Mouse (Mus musculus) fibroblast of lung, adult 2 months (primary cell): ENCODE results near the gene Napa.

ENCODE experiments used
- DNase-seq: peaks from one replicate; pipeline ENCODE4 v3.0.0-alpha.2; 2011; ENCODE audit warnings: low read depth

The Napa gene

GRCm38 (mm10) chr7:16098021-16099017, at the start of gene Napa:
Napa (plus strand) TSS chr7:16098458.
- DNase-seq, result peak; percentile 100

DNA sequence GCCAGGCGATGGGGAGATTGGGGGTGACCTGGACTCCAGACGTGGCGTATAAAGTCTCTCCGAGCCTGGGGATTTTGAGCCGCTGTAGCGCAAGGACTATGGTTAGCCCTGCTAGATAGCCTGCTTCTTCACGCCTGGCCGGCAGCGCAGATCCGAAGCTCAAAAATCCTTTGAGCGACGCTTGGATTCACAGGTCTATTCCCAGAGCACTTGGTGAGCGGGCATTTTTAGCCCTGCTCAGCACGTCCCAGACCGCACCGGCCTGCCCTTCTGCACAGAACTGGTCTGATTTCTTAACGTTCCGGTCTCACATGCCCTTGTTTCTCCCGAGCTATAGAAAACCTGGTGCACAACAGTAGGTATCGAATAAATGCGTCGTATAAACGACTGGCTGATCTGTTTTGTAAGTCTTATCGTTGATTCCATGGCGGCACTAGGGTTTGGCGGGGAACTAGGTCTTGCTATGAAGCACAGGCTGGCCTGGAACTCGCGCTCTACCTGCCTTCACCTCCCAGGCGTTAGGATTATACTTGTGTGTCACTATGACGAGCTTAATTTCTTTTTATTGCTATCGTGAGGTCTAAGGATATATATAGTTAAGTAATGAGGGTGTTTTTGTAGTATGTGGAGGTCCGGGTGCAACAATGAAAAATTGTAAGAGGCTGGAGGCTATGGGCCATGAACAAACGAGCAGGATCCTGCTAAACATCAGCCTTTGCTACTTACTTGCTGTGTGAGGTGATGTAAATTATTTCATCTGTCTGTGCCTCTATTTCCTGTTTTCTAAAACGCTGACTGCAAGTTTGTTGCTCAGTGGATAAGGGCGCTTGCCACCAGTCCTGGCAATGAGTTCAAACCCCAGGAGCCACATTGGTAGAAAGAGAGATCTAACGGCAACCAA, 49.3 kb upstream of the Napa start:
- DNase-seq, result no peak

- no peak for DNase-seq
Measured at GRCm38 (mm10) chr7:16049576-16049915, 48.7 kb upstream of the Napa start.

GRCm38 (mm10) chr7:16050600-16050999, 47.7 kb upstream of the Napa start:
- no peak for DNase-seq

- DNase-seq, result no peak
Measured at GRCm38 (mm10) chr7:16051883-16052595, 46.2 kb upstream of the Napa start.

- peak; percentile 91 for DNase-seq
Measured at GRCm38 (mm10) chr7:16052684-16053083, 45.6 kb upstream of the Napa start.

- no peak for DNase-seq
Measured at GRCm38 (mm10) chr7:16053105-16053504, 45.2 kb upstream of the Napa start.

- DNase-seq, result no peak
Measured at GRCm38 (mm10) chr7:16054966-16055365, 43.3 kb upstream of the Napa start.

DNA sequence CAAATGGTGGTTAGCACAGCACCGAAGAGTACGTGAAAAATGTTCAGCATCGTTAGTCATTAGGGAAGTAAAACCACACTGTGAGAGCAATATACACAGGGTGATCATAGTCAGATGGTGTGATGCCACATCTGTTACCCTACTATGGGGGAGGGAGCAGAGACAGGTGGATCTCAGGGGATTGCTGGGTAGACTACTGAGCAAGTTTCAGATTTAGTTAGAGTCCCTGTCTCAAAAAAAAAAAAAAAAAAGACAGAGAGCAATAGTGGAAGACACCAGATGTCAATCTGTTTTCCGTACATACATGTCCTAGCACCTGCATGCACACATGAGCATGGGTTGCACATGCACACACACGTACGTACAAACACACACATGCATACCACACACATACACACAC, 42.6 kb upstream of the Napa start:
- no peak for DNase-seq

DNA sequence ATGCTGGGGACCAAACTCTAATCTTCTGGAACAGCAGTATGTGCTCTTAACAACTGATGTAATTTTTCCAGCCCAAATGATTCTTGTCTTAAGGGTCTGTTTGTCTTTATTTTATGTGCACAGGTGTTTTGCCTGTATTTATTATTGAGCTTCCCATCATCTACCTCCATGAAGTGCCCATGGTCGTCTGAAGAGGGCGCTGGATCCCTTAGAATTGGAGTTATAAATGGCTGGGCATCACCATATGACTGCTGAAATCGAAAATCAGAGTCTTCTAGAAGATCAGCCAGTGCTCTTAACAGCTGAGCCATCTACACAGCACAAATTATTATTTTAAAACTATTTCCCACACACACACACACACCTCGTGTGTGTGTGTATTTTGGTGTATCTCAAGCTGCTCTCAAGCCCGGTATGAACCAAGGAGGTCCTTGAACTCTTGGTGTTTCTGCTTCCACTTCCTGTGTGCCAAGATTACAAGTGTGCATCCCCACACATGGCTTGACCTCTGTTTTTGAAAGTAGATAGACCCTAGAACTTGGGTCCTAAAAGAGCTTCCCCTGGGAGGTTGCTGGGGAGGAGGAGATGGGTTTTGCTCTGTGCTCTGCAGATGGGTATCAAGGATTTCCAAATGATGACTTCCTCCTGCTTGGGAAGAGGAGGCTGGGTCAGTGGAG, 41.7 kb upstream of the Napa start:
- no peak for DNase-seq

DNA sequence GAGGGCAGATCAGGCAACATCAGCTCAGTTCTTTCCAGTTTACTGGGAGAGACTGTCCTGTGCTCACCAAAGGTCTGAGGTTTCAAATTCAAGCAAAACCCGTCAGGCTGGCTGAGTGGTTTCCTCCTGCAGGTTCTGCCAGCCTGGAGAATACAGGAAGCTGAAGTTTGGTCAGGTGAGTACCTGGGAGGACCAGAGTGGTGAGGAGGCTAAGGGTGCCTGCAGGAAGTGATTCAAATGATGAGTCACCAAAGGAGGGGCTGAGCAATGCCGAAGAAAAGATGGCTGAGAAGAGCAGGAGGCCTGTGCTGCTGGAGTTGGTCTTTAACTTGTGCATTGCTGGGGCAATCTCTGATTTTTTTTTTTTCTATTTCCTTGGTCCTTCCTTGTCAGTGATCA, 41.1 kb upstream of the Napa start:
- no peak for DNase-seq

- no peak for DNase-seq
Measured at GRCm38 (mm10) chr7:16061219-16062098, 36.8 kb upstream of the Napa start, which contains the start of gene Zfp541. Zfp541 (plus strand) TSS chr7:16061814.

DNA sequence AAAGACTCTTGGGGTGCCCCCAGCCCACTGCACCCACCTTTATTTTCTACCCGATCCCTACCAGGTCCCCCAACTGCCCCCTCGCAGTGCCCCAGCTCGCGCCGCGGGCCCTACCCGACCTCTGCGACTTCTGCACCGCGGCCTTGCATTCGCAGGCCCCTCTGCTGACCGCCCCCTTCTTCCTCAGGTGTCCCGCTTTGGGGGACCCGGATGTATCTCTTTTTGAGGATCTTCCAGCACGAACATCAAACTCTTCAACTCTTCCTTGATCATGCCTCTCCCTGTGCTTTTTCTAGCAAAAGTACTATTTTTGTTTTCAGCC, 36.2 kb upstream of the Napa start:
- no peak for DNase-seq

- DNase-seq, result no peak
Measured at GRCm38 (mm10) chr7:16063490-16063889, 34.8 kb upstream of the Napa start.

GRCm38 (mm10) chr7:16070846-16071245, 27.4 kb upstream of the Napa start:
- DNase-seq, result no peak

- DNase-seq, result no peak
Measured at GRCm38 (mm10) chr7:16071906-16072305, 26.4 kb upstream of the Napa start.

GRCm38 (mm10) chr7:16079947-16080346, 18.3 kb upstream of the Napa start:
- no peak for DNase-seq

DNA sequence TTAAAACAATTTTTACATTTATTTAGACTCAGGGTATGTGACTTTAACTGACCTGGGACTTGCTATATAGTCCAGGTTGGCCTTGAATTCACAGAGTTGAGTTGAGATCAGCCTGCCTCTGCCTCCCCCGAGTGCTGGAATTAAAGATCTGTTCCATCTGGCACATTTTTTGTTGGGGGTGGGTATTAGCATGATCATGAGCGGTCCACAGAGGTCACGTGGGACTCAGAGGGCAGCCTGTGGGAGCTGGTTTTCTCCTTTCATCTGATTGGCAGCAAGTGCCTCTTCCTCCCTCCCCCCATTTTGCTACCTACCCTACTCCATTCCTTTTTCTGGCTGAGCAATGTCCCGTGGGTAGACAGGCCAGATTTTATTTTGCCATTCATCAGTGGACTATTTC, 17.7 kb upstream of the Napa start:
- DNase-seq, result no peak

DNA sequence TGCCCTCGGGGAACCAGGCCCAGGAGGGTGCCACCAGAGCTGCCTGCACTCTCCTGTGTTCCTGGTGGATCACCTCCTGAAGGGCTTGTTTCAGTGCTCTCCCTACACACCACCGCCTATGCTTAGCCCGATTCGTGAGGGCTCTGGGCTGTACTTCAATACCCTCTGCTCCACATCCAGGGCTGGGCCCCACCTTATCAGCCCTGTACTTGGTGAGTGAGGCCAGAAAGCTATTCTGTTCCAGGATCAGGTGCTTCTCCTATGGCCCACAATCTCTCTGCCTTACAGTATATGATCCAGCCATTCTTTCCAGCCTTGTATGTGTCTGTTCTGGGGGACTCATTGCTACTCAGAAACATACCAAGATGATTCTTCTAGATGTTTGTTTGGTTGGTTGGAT, 14.9 kb upstream of the Napa start:
- DNase-seq, result no peak

DNA sequence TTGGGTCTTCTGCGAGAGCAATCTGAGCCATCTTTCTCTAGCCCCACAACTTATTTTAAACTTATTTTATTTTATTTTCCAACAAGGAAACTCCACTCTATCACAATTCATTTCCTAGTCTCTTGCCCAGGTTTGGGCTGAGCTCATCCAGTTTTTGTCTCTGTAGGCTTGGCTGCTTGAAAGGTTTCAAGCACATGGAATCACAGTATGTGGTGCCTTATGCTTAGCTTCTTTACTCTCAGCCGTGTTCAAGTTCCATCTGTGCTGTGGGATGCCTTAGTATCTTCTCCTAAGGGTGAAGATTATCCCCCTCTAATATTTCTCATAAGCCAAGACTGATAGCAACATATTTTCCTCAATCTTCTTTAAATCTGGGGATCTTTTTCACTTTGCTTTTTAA, 10.7 kb upstream of the Napa start:
- no peak for DNase-seq

DNA sequence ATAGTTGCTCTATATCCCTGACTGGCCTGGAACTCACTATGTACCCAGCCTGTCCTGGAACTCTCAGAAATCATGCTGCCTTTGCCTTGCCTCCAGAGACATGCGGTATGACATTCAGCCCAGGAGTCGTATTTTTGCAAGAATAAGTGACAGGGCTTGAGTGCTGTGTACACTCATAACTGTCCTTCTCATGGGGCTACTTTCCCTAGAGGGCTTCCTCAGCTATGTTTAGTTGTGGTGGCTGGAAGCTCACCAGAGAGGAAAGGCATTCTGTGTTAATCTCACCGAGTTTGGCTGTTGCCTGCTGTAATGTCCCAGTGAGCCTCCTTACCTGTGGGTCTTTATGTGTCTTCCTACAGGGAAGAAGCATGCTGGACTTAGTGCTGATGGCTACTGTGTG, 3.7 kb upstream of the Napa start:
- no peak for DNase-seq
